Comparison of ENCODE assay signal across 11 mouse cellular contexts in the genomic region with DNA sequence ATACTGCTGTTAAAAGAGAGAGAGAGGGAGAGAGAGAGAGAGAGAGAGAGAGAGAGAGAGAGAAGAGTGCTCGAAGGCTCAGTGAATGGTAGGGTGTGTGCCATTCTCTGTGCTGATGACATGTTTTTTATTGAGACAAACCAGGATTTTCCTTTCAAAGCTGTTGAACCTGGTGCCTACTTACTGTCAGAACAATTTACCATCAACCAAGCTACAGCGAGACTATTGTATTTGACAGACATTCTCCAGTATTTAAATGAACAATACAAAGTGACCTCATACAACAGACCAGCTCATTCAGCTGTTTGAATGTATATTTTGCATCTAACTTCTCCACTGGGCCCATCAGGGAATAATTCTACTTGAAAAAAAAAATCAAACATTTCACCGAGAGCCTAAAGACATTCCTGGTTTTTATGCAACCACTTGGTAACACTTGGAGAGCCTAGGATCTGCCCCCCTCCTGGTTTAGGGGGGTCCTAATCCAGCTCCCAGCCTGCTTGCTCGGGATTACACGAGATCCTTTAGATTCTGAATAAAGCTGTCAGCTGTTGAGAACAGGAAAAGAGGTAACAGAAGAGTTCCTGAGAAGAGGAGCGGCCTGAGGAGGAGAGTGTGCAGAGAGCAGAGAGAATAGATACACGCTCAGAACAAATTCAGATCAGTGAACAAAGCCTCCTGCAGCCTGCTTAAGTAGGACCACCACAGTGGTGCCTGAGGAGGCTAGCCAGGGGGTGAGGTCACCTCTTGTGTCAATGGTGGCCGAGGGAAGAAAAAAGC.
DNase-seq lines count a peak whose midpoint lies in the region; ATAC-seq and TF ChIP-seq lines count a peak whose summit lies in the region.
"Had no signal": no experiment of that assay in that cellular context is flagged by ENCODE, and none has a peak within 500 bp of the region (broad histone marks: within the 10 kb centered on the region; RNA-seq: fewer than 3 reads in every experiment).

No protein-coding gene starts in this region.

- TF ChIP-seq CTCF in kidney, adult 2 months (conservative IDR thresholded peaks at IDR 0.05; ENCODE audit: insufficient read depth, insufficient read length, low read depth, low read length), result no peak

- peak overlapping the region; percentile 35 for H3K4me2 ChIP-seq in forebrain, embryonic 16.5 days (ENCODE audit: low read length)
- peak overlapping the region; percentile 48 for H3K4me2 ChIP-seq in midbrain, embryonic 14.5 days (ENCODE audit: low read length)

- no peak overlapping the region for H3K27ac ChIP-seq in forebrain, embryonic 16.5 days (ENCODE audit: low read length)
- H3K27ac ChIP-seq in midbrain, embryonic 14.5 days (replicated peaks; ENCODE audit: low read depth, low read length), result no peak overlapping the region
- no peak overlapping the region for H3K27ac ChIP-seq in kidney, adult 2 months (ENCODE audit: insufficient read depth, low read depth, low read length)

- H3K36me3 ChIP-seq in forebrain, embryonic 16.5 days (ENCODE audit: control insufficient read depth, insufficient read depth), result no peaks in the 10 kb centered on the region
- H3K36me3 ChIP-seq in midbrain, embryonic 14.5 days (ENCODE audit: control insufficient read depth, insufficient read depth, low read length), result no peaks in the 10 kb centered on the region
- no peaks in the 10 kb centered on the region for H3K36me3 ChIP-seq in kidney, adult 2 months (ENCODE audit: control insufficient read depth, insufficient read depth, low read length)
- H3K36me3 ChIP-seq: G1E had no signal

- no peaks in the 10 kb centered on the region for H3K9me3 ChIP-seq in forebrain, embryonic 16.5 days (ENCODE audit: control insufficient read depth, low read length)
- no peaks in the 10 kb centered on the region for H3K9me3 ChIP-seq in midbrain, embryonic 14.5 days (ENCODE audit: control insufficient read depth, low read length)
- H3K9me3 ChIP-seq: G1E had no signal

- H3K4me3 ChIP-seq in forebrain, embryonic 16.5 days (replicated peaks; ENCODE audit: low read length), result peak overlapping the region; percentile 9; the same call in 1 of the 2 replicates
- H3K4me3 ChIP-seq in midbrain, embryonic 14.5 days (replicated peaks; ENCODE audit: low read depth, low read length), result 0 out of 2 replicates have a peak overlapping the region, but pooled peaks have one; percentile 7
- H3K4me3 ChIP-seq in kidney, adult 2 months (ENCODE audit: insufficient read depth, low read depth, low read length), result no peak overlapping the region

- 0 out of 2 replicates have a peak overlapping the region, but pooled peaks have one; percentile 25 for H3K9ac ChIP-seq in forebrain, embryonic 16.5 days (replicated peaks; ENCODE audit: low read depth, low read length)
- peak overlapping the region; percentile 21; the same call in 1 of the 2 replicates for H3K9ac ChIP-seq in midbrain, embryonic 14.5 days (replicated peaks; ENCODE audit: low read length)

- no peak for TF ChIP-seq POLR2A in kidney, adult 2 months (IDR thresholded peaks at IDR 0.05; ENCODE audit: low read depth, low read length)

- peak; percentile 70 for DNase-seq in heart, adult 11 months
- no peak for DNase-seq in heart, adult 18-20 months
- peak; percentile 39 for DNase-seq in embryo, embryonic 10 days (ENCODE audit: low spot score)
- DNase-seq in midbrain, embryonic 14.5 days, result peak; percentile 66
- no peak for DNase-seq in thymus, postnatal 36 days
- no peak for DNase-seq in kidney, adult 2 months
- no peak for DNase-seq in layer of hippocampus, adult 11-12 months (ENCODE audit: low spot score)
- DNase-seq: cerebellum, adult 9-11 months; lung, postnatal 14 days had no signal

- H3K27me3 ChIP-seq in forebrain, embryonic 16.5 days (replicated peaks; ENCODE audit: control insufficient read depth, insufficient read depth, low read length), result no peaks in the 10 kb centered on the region
- H3K27me3 ChIP-seq in midbrain, embryonic 14.5 days (ENCODE audit: control insufficient read depth, insufficient read depth, low read length), result peaks cover 39% of the 10 kb centered on the region
- no peaks in the 10 kb centered on the region for H3K27me3 ChIP-seq in kidney, adult 2 months (replicated peaks; ENCODE audit: control insufficient read depth, insufficient read depth, low read length)

- 8% methylated on average over 8 of the region's 8 CpGs for WGBS in forebrain, embryonic 16.5 days
- 6% methylated on average over 8 of the region's 8 CpGs for WGBS in midbrain, embryonic 14.5 days
- 68% methylated on average over 8 of the region's 8 CpGs for WGBS in kidney, adult 2 months

- H3K4me1 ChIP-seq in forebrain, embryonic 16.5 days (replicated peaks; ENCODE audit: control insufficient read depth, insufficient read depth, low read length), result peaks cover 7% of the 10 kb centered on the region
- H3K4me1 ChIP-seq in midbrain, embryonic 14.5 days (ENCODE audit: control insufficient read depth, insufficient read depth, low read length), result peaks cover 10% of the 10 kb centered on the region; the same call in 1 of the 2 replicates
- H3K4me1 ChIP-seq in kidney, adult 2 months (ENCODE audit: control insufficient read depth, insufficient read depth, low read length), result no peaks in the 10 kb centered on the region

- ATAC-seq in forebrain, embryonic 16.5 days, result peak; percentile 82
- ATAC-seq in midbrain, embryonic 14.5 days (ENCODE audit: low FRiP score, low TSS enrichment), result peak; percentile 75; the same call in 1 of the 2 replicates

Comparison
In these comparisons a context has a peak if more than half of its experiments do, and no peak if none do; other contexts are left out.
1. DNase-seq: peak in heart, adult 11 months (single experiment), embryo, embryonic 10 days (single experiment) and midbrain, embryonic 14.5 days (single experiment); none in heart, adult 18-20 months (0 of 2), thymus, postnatal 36 days (0 of 2), kidney, adult 2 months (single experiment) and layer of hippocampus, adult 11-12 months (single experiment).